Mouse (Mus musculus) lung, adult 18-20 months (tissue): Measurements from ENCODE around the gene Eno3.

Experiments
- DNase-seq, 2 experiments: peaks; one replicate each; pipeline ENCODE4 v3.0.0; 2022; ENCODE audit warnings: mixed read lengths in 2 of 2

Eno3 gene

GRCm38 (mm10) chr11:70657991-70658390 lies 989 bp downstream of the Eno3 start:
- DNase-seq: no peak

DNA sequence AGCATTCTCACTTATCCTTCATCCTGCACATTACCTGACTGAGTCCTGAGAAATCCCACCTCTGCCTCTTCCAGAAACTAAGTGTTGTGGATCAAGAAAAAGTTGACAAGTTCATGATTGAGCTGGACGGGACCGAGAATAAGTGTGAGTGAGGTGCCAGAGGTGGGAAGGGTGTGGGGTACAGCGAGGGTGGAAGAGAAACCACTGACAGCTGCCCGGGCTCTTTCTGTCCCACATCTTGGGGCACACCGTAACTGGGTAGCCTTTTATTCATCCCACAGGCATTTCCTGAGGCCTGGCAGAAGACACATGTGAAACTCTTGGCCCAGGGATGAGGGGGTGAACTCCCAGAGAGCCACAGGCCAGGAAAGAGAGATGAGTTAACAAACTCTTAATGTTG lies 1.5 kb downstream of the Eno3 start:
- no peak for DNase-seq

DNA sequence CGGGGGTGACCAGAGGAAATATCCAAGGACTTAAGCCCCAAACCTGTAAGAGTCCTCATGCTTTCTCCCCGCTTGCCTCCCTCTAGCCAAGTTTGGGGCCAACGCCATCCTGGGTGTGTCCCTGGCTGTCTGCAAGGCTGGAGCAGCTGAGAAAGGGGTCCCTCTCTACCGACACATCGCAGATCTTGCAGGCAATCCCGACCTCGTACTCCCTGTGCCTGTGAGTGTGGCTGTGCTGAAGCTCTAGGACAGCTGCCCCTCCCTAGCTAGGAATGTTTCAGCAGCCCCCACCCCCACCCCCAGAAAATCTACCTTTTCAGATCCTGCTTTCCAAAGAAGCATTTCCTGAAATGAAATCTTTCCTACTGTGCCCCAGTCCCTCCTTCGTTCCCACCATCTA lies 1.9 kb downstream of the Eno3 start:
- DNase-seq: no peak

DNA sequence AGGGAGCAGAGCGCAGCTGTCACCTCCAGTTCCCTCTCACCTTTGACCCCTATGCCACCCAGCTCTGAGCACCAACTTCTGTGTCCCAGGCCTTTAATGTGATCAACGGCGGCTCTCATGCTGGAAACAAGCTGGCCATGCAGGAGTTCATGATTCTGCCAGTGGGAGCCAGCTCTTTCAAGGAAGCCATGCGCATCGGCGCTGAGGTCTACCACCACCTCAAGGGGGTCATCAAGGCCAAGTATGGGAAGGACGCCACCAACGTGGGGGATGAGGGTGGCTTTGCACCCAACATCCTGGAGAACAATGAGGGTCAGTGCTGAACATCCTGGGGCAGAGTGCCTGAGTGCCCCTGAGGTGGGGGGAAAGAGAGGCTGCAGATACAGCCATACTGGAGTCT lies 3.6 kb downstream of the Eno3 start:
- DNase-seq: no peak

- no peak for DNase-seq
These were observed 6.1 kb downstream of the Eno3 start for GRCm38 (mm10) chr11:70663101-70663500.

DNA sequence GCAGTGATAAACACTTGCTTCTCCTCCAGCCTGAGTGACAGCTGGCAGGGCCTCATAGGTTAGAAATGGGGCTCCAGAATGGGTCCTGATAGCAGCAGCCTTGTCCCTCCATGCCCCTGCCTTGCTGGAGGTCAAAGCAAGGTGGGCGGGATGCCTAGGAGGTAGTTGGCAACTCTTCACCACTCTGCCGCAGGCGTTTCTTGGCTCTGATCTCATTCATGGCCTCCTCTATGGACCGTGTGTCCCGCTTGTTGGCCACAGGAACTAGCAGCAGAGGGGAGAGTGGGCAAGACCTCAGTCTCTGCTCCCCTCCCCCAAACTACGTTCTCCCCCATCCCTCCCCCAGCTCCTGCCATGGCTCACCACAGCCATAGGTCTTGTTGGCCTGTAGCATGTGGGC lies 7.0 kb downstream of the Eno3 start:
- no peak for DNase-seq

DNA sequence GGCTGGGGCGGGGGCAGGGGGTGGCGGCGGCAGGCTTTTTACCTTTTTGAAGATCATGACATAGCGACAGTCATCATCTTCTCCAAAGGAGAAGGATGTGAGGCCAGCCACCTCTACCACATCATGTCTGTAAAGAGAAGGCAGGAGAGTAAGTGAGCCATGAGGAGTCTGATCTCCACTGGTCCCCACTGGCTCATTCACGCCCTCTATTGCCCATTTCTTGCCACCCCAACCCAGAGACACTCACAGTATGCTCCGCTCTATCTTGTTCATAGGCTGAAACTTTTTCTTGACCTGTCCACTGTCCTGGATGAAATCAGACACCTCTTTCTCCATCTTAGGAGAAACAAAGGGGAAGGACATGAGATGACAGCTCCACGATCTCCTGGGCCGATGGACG lies 7.7 kb downstream of the Eno3 start:
- no peak for DNase-seq

GRCm38 (mm10) chr11:70666687-70667086 lies 9.7 kb downstream of the Eno3 start:
- no peak for DNase-seq

GRCm38 (mm10) chr11:70667271-70668150 lies 10.5 kb downstream of the Eno3 start:
- DNase-seq: peak in 1 of 2 experiments; percentile 22

DNA sequence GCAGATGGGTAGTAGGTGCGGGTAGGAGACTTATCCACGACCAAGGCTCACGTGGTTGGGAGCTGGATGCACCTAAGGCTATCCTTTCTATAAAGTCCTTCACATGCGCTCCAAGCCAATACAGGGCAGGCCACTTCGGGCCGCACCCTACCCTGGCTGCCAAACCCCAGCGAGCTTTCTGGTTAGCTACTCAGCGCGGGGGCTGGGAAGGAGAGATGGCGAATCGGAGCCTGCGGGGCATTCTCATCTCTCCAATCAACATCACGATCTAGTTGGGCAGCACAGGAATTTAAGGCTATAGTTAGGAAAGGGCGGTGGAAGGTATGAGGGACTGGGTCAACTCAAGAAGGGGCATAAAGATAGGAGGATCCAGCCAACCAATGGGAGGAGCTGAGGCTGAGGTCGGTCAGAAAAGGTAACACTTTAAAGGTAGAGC lies 11.4 kb downstream of the Eno3 start:
- no peak for DNase-seq

DNA sequence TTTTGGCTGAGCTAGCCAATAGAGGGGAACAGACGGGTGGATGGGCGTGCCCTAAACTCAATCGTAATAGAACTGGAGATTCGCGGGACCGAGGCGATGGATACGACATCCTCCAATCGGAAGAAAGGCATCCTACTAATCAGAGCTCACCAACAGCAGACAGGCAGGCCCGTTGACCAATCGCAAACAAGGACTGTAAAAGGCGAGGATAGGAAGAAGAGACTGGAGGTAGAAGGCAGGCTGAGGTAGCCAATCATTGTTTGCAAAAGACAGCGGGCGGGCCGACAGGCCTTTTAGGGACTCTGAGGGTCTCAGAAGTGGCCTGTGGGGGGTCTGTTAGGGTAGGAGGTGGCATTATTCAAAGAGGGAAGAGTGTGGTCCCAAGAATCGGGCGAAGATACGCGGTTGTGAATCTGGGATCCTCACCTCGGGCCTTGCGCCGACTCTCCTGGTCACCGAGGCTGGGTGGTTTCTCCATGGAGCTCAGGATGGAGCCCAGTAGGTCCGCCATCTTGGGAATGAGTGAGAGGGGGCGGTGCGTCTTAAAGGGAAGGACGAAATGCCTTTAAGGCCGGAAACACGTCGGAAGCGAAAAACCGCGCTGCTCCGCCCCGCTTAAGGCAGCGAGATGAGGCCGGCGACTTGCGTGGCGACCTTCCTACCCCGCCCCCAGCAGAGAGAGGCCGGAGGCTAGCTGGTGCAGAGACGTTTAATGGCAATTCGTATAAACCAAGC lies 11.9 kb downstream of the Eno3 start, which contains the start of gene Spag7:
Spag7 (minus strand) TSS at position 646 of the 735 bp plus-strand sequence.
- DNase-seq: peak; percentile 99

- peak; percentile 77 to 83 for DNase-seq
These were observed 12.8 kb downstream of the Eno3 start for GRCm38 (mm10) chr11:70669582-70670345.

- no peak for DNase-seq
These were observed 13.5 kb downstream of the Eno3 start for GRCm38 (mm10) chr11:70670483-70670882.

DNA sequence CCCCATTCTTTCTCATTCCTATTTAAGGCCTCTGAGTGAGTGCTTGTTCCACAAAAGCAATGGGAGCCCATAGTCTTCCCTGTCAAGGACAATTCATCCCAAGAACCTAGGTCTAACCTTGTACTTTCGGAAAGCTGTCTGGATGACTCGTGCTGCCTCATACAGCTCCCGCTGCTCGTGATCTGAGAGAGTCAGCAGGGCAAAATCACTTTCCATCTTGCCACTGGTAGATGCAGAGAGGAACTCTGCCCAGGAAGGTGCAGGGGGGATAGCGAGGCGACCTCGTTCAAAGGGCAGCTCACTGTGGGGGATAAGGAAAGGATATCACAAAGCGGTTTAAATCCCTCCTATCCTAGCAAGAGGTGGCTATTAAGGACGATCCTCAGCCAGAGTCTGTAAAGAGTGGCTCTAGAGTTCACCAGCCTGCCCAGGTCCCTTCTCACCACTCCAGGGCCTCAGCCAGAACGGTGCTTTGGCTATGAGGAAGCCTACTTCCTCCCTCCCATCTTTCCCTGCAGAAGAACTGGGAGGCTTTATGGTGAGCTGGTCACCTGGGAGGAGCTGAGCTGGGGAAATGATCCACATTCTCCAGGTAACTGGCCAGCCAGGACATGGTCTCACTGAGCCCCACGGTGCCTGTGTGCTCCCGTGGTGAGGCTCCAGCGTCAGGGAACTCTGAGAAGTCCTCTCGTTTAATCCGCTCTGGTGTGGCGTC lies 14.5 kb downstream of the Eno3 start:
- no peak for DNase-seq

DNA sequence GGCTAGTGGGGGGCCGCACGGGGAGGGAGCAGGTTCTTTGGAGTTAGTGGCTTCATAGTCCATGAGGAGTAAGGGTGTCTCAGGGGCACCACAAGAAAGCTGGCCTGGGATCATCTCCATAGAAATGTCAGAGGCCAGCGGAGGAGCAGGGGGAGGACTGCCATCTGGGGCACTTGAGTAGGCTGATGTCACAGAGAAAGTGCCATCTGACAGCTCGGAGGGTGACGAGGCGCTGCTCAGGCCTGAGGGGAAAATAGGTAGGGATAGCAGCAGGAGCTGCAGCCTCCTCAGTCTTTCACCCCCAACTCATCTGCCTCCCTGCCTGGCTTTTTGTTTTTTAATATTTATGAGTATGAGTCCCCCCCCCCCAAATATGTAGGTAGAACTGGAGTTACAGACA lies 17.0 kb downstream of the Eno3 start:
- DNase-seq: no peak

GRCm38 (mm10) chr11:70674501-70674900 lies 17.5 kb downstream of the Eno3 start:
- no peak for DNase-seq

DNA sequence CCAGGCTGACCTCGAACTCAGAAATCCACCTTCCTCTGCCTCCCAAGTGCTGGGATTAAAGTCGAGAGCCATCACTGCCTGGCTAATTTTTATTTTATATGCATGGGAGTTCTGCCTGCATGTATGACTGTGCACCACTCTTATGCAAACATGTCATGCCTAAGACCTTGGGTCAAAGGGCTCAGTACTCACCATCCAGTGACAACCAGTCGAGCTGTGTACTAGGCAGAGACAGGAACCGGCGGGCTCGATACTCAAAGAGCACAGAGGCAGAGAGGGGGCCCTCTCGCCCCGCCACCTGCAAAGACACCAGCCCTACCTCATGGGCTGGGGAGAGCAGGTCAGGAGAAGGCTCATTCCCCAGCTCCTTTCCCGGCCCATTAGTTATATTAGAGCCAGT lies 21.1 kb downstream of the Eno3 start:
- DNase-seq: no peak

- DNase-seq: no peak
These were observed 21.6 kb downstream of the Eno3 start for GRCm38 (mm10) chr11:70678576-70678975.

DNA sequence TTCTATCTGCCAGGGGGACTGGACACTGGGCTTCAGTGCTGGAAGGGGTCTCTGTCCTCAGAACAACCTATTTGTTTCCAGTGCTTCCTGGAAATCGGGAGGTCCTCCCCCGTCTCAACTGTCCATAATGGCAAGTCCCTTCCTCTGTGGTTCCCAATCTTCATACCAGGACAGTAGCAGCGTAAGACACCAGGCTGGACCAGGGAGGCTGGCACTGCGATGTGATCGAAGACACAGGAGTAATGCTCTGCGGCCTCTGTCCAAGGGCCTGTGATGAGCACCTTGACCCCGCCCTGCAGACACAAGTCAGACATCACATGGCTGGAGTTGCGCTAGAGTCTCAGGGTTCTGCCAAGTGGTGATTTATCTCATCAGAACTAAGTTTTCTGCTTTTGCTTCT lies 22.4 kb downstream of the Eno3 start:
- DNase-seq: no peak

DNA sequence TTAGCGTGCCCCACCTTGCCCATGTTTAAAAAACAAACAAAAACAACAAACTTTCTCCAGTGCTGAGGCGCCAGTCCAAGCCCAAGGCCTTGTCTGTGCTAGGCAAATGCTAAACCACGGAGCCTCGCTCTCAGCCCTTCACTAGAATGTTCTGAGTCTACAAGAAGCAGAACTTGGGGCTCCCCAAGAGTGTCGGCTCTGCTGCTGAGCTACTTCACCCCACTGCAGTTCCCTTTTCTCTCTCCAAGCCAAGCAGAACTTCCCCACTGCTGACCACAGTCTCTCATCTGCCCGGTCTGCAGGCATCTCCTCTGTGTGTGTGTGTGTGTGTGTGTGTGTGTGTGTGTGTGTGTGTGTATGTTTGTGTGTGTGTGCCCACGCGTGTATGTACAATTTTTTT lies 22.9 kb downstream of the Eno3 start:
- peak; percentile 36 to 49 for DNase-seq

- no peak for DNase-seq
These were observed 24.2 kb downstream of the Eno3 start for GRCm38 (mm10) chr11:70681170-70681569.

GRCm38 (mm10) chr11:70681897-70682581 lies 25.0 kb downstream of the Eno3 start:
- no peak for DNase-seq
